Mouse (Mus musculus): Measurements from ENCODE around the gene Drap1. TPM values are rescaled to one million over a fixed set of nuclear protein-coding genes. Genes with fewer than 3 reads are reported as not detected.

Drap1 gene
- polyA plus RNA-seq, 1 experiment from 2014 or later: 150 TPM

Other genes with a start within 250 kb of the Drap1 start
- 21.4 and 22.8 TPM in 2 replicates for gene Pacs1, start 151.9 kb downstream of the Drap1 start, polyA plus RNA-seq (2014; fragmentation: Nextera tagmentation; extraction: Ambion mirVana)
- 224 and 239 TPM in 2 replicates for gene Sf3b2, start 129.5 kb downstream of the Drap1 start, polyA plus RNA-seq (2014; fragmentation: Nextera tagmentation; extraction: Ambion mirVana)
- gene Gal3st3, start 126.6 kb downstream of the Drap1 start, polyA plus RNA-seq (2014; fragmentation: Nextera tagmentation; extraction: Ambion mirVana): 3.8 and 4.8 TPM in 2 replicates
- gene Catsper1, start 89.2 kb downstream of the Drap1 start, polyA plus RNA-seq (2014; fragmentation: Nextera tagmentation; extraction: Ambion mirVana): not detected in 2 replicates
- gene Cst6, start 75.4 kb downstream of the Drap1 start, polyA plus RNA-seq (2014; fragmentation: Nextera tagmentation; extraction: Ambion mirVana): 0.60 and 0.84 TPM in 2 replicates
- gene Eif1ad, start 58.2 kb downstream of the Drap1 start, polyA plus RNA-seq (2014; fragmentation: Nextera tagmentation; extraction: Ambion mirVana): 45.3 and 49.4 TPM in 2 replicates
- 443 and 453 TPM in 2 replicates for gene Banf1, start 57.8 kb downstream of the Drap1 start, polyA plus RNA-seq (2014; fragmentation: Nextera tagmentation; extraction: Ambion mirVana)
- gene Sart1, start 36.3 kb downstream of the Drap1 start, polyA plus RNA-seq (2014; fragmentation: Nextera tagmentation; extraction: Ambion mirVana): 39.0 and 44.5 TPM in 2 replicates
- 0.87 and 1.7 TPM in 2 replicates for gene Tsga10ip, start 22.5 kb downstream of the Drap1 start, polyA plus RNA-seq (2014; fragmentation: Nextera tagmentation; extraction: Ambion mirVana)
- gene AI837181, start 165 bp upstream of the Drap1 start, polyA plus RNA-seq (2014; fragmentation: Nextera tagmentation; extraction: Ambion mirVana): 23.8 and 27.4 TPM in 2 replicates
- not detected in 2 replicates for gene Fosl1, start 22.6 kb upstream of the Drap1 start, polyA plus RNA-seq (2014; fragmentation: Nextera tagmentation; extraction: Ambion mirVana)
- 8.1 and 10.0 TPM in 2 replicates for gene Ccdc85b, start 32.9 kb upstream of the Drap1 start, polyA plus RNA-seq (2014; fragmentation: Nextera tagmentation; extraction: Ambion mirVana)
- 73.6 and 79.8 TPM in 2 replicates for gene Fibp, start 35.6 kb upstream of the Drap1 start, polyA plus RNA-seq (2014; fragmentation: Nextera tagmentation; extraction: Ambion mirVana)
- 0.84 and 0.86 TPM in 2 replicates for gene Ctsw, start 43.5 kb upstream of the Drap1 start, polyA plus RNA-seq (2014; fragmentation: Nextera tagmentation; extraction: Ambion mirVana)
- gene Efemp2, start 49.0 kb upstream of the Drap1 start, polyA plus RNA-seq (2014; fragmentation: Nextera tagmentation; extraction: Ambion mirVana): 72.2 and 72.5 TPM in 2 replicates
- 32.2 and 40.0 TPM in 2 replicates for gene Mus81, start 63.4 kb upstream of the Drap1 start, polyA plus RNA-seq (2014; fragmentation: Nextera tagmentation; extraction: Ambion mirVana)
- gene Cfl1, start 65.5 kb upstream of the Drap1 start, polyA plus RNA-seq (2014; fragmentation: Nextera tagmentation; extraction: Ambion mirVana): 2,455 and 2,528 TPM in 2 replicates
- gene 1700020D05Rik, start 78.8 kb upstream of the Drap1 start, polyA plus RNA-seq (2014; fragmentation: Nextera tagmentation; extraction: Ambion mirVana): not detected in 2 replicates
- 14.0 and 16.7 TPM in 2 replicates for gene Snx32, start 85.6 kb upstream of the Drap1 start, polyA plus RNA-seq (2014; fragmentation: Nextera tagmentation; extraction: Ambion mirVana)
- 0.29 TPM in 1 of 2 replicates, not detected in the other for gene Ovol1, start 135.7 kb upstream of the Drap1 start, polyA plus RNA-seq (2014; fragmentation: Nextera tagmentation; extraction: Ambion mirVana)
- 1.8 and 2.3 TPM in 2 replicates for gene Ap5b1, start 143.0 kb upstream of the Drap1 start, polyA plus RNA-seq (2014; fragmentation: Nextera tagmentation; extraction: Ambion mirVana)
- 97.1 and 106 TPM in 2 replicates for gene Rnaseh2c, start 176.9 kb upstream of the Drap1 start, polyA plus RNA-seq (2014; fragmentation: Nextera tagmentation; extraction: Ambion mirVana)
- gene Kat5, start 185.3 kb upstream of the Drap1 start, polyA plus RNA-seq (2014; fragmentation: Nextera tagmentation; extraction: Ambion mirVana): 20.9 and 23.4 TPM in 2 replicates
- 35.7 and 36.2 TPM in 2 replicates for gene Rela, start 212.5 kb upstream of the Drap1 start, polyA plus RNA-seq (2014; fragmentation: Nextera tagmentation; extraction: Ambion mirVana)
- gene Sipa1, start 238.7 kb upstream of the Drap1 start, polyA plus RNA-seq (2014; fragmentation: Nextera tagmentation; extraction: Ambion mirVana): 15.8 and 18.8 TPM in 2 replicates

Measured in heart, embryonic 11.5 days (tissue).